Mouse (Mus musculus) brain, embryonic 14.5 days (tissue): ENCODE measurements around the gene Arid3b.

Experiments used
- CTCF ChIP-seq: fragments of 200-500 bp; IDR thresholded peaks from 2 replicates; pipeline ENCODE4 v1.5.1; 2012; ENCODE audit warnings: inconsistent platforms, mild to moderate bottlenecking, moderate library complexity, borderline replicate concordance; ENCODE audit not compliant: insufficient read depth, insufficient read length; ENCODE audit errors: extremely low read depth
- POLR2A ChIP-seq: fragments of 200-500 bp; IDR thresholded peaks from 2 replicates; pipeline ENCODE4 v1.6.1; 2012; ENCODE audit warnings: mild to moderate bottlenecking, inconsistent platforms, borderline replicate concordance; ENCODE audit not compliant: poor library complexity, insufficient read depth, insufficient read length, severe bottlenecking; ENCODE audit errors: extremely low read depth

GRCm38 (mm10) chr9:57770214-57770613 lies 66.4 kb downstream of the Arid3b start:
- TF ChIP-seq CTCF (no peak), POLR2A (no peak)
